Mouse (Mus musculus) liver, embryonic 16.5 days (tissue): ENCODE measurements around the gene Rabl2. TPM values are rescaled to one million over a fixed set of nuclear protein-coding genes. Genes with fewer than 3 reads are reported as not detected.

Experiments used
- ATAC-seq: fragments of 200-750 bp; cut with Nextera tagmentation; 2 replicates; pipeline ENCODE4 v1.8.0; 2017; ENCODE audit warnings: low read depth, mild to moderate bottlenecking, moderate number of reproducible peaks, moderate library complexity
- H3K27ac ChIP-seq: fragments of 300-500 bp; sonication (generic); 2 replicates; pipeline ENCODE4 v1.5.1; 2014; ENCODE audit warnings: mild to moderate bottlenecking, low read length
- H3K27me3 ChIP-seq: fragments of 300-500 bp; sonication (generic); 2 replicates; pipeline ENCODE4 v1.6.1; 2014; ENCODE audit warnings: low read depth, low read length, mixed read lengths; ENCODE audit not compliant: control insufficient read depth, insufficient read depth
- H3K36me3 ChIP-seq: fragments of 300-500 bp; sonication (generic); 2 replicates; pipeline ENCODE4 v1.6.1; 2014; ENCODE audit warnings: mild to moderate bottlenecking; ENCODE audit not compliant: control insufficient read depth, insufficient read depth
- H3K4me1 ChIP-seq: fragments of 300-500 bp; sonication (generic); 2 replicates; pipeline ENCODE4 v1.6.1; 2014; ENCODE audit warnings: low read depth, low read length, mixed read lengths; ENCODE audit not compliant: control insufficient read depth
- H3K4me2 ChIP-seq: fragments of 300-500 bp; sonication (generic); 2 replicates; pipeline ENCODE4 v1.6.1; 2014; ENCODE audit warnings: low read depth, low read length, mixed read lengths
- H3K4me3 ChIP-seq: fragments of 300-500 bp; sonication (generic); 2 replicates; pipeline ENCODE4 v1.5.1; 2014; ENCODE audit warnings: low read depth, mild to moderate bottlenecking, low read length
- H3K9ac ChIP-seq: fragments of 300-500 bp; sonication (generic); 2 replicates; pipeline ENCODE4 v1.6.1; 2014; ENCODE audit warnings: low read depth, low read length
- H3K9me3 ChIP-seq: fragments of 300-500 bp; sonication (generic); replicated peaks from 2 replicates; pipeline ENCODE4 v1.6.1; 2016; ENCODE audit warnings: low read length; ENCODE audit not compliant: control insufficient read depth
- whole genome bisulfite sequencing: fragments of 180-500 bp; shearing (Covaris S2); extraction: QIAGEN DNeasy Blood & Tissue Kit; methylation state at CpG from one replicate; pipeline ENCODE4 v1.1.7; 2014; ENCODE audit not compliant: insufficient replicate concordance; 5-methylcytosine and 5-hydroxymethylcytosine counted together
- polyA plus RNA-seq: library from polyadenylated mRNA; unstranded; fragments of >200 nt; fragmentation: Nextera tagmentation; extraction: Ambion mirVana; gene quantifications from 2 replicates; pipeline ENCODE4 v1.2.1, GENCODE M21; 2015

The Rabl2 gene
- polyA plus RNA-seq, 1 experiment from 2014 or later = 4.8 TPM

DNA sequence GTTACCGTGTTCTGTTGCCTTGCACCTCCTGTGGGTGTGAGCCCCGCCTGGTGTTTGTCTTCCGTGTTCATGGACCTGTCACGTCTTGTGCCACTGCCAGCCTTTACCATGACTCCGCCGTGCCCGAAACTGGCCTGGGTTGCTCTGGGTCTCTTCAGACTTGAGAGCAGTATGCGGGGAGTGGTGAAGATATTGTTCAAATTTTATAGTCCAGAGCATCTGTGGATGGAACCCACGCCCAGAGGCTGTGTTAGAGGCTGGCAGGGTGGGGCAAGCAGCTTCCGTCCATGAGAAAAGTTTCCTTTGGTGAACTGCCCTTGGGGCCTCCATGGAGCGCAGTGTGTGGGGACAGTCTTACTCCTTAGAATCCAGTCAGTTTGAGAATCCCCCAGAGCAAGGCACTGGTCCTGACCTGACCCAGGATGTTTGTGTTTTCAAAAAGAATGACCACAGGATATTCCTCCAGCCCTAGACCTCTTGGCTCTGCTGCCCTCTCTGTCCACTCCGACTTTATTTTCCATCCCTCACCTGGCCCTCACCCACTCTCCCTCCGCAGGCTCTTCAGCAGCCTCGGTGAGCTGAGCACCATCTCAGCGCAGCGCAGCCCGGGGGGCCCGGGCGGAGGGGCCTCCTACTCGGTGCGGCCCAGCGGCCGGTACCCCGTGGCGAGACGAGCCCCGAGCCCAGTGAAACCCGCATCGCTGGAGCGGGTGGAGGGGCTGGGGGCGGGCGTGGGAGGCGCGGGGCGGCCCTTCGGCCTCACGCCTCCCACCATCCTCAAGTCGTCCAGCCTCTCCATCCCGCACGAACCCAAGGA, 34.3 kb downstream of the Rabl2 start:
- H3K27ac ChIP-seq = no peak overlapping the region
- H3K36me3 ChIP-seq = no peaks in the 10 kb centered on the region
- H3K9me3 ChIP-seq = no peaks in the 10 kb centered on the region
- peaks cover 7% of the 10 kb centered on the region for H3K27me3 ChIP-seq
- H3K4me1 ChIP-seq = no peaks in the 10 kb centered on the region
- WGBS = 64% methylated on average over 40 of the region's 40 CpGs
- H3K4me3 ChIP-seq = no peak overlapping the region
- no peak overlapping the region for H3K4me2 ChIP-seq
- ATAC-seq = no peak
- H3K9ac ChIP-seq = no peak overlapping the region

- ATAC-seq = no peak
- H3K4me2 ChIP-seq = no peak overlapping the region
These were observed 35.1 kb downstream of the Rabl2 start for GRCm38 (mm10) chr15:89556401-89557178.

GRCm38 (mm10) chr15:89555591-89555990, 36.1 kb downstream of the Rabl2 start:
- no peaks in the 10 kb centered on the region for H3K4me1 ChIP-seq
- 71% methylated on average over 6 of the region's 6 CpGs for WGBS
- H3K27ac ChIP-seq = no peak overlapping the region
- no peak overlapping the region for H3K9ac ChIP-seq
- ATAC-seq = no peak
- peaks cover 7% of the 10 kb centered on the region for H3K27me3 ChIP-seq
- H3K9me3 ChIP-seq = no peaks in the 10 kb centered on the region
- H3K36me3 ChIP-seq = no peaks in the 10 kb centered on the region
- no peak overlapping the region for H3K4me3 ChIP-seq
- H3K4me2 ChIP-seq = no peak overlapping the region

More at GRCm38 (mm10) chr15:89556401-89557178, 35.1 kb downstream of the Rabl2 start:
- Histone ChIP-seq H3K9me3 (no peaks in the 10 kb centered on the region), H3K4me3 (no peak overlapping the region), H3K9ac (no peak overlapping the region), H3K36me3 (no peaks in the 10 kb centered on the region), H3K4me1 (no peaks in the 10 kb centered on the region), H3K27me3 (peaks cover 7% of the 10 kb centered on the region), H3K27ac (no peak overlapping the region)
- WGBS = 64% methylated on average over 23 of the region's 23 CpGs

DNA sequence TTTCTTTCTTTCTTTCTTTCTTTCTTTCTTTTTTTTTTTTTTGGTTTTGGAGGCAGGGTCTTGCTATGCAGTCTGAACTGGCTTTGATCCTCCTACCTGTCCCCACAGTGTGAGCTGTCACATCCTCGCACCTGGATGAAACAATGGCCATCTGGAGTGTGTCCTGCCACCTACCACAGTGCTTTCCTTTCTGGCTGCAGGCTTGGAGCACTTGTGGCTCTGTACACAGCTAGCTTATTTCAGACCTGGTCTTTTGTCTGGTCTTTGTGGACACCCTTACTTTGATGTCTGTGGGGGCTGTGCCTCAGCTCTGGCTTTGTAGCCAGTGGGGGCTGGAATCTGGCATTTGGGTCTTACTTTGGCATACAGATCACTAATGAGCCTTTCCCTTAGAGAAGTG, 40.0 kb downstream of the Rabl2 start:
- Histone ChIP-seq H3K27ac (no peak overlapping the region), H3K4me3 (no peak overlapping the region), H3K9me3 (no peaks in the 10 kb centered on the region), H3K9ac (no peak overlapping the region), H3K4me1 (no peaks in the 10 kb centered on the region), H3K4me2 (no peak overlapping the region), H3K36me3 (no peaks in the 10 kb centered on the region), H3K27me3 (0 out of 2 replicates have a peak, but pooled peaks cover 3% of the 10 kb centered on the region)
- WGBS = 68% methylated on average over 1 of the region's 1 CpGs
- ATAC-seq = no peak

GRCm38 (mm10) chr15:89550506-89550905, 41.2 kb downstream of the Rabl2 start:
- Histone ChIP-seq H3K9ac (no peak overlapping the region), H3K4me2 (no peak overlapping the region), H3K9me3 (no peaks in the 10 kb centered on the region), H3K27ac (no peak overlapping the region), H3K36me3 (no peaks in the 10 kb centered on the region), H3K27me3 (0 out of 2 replicates have a peak, but pooled peaks cover 3% of the 10 kb centered on the region), H3K4me3 (no peak overlapping the region), H3K4me1 (no peaks in the 10 kb centered on the region)
- ATAC-seq = no peak
- 75% methylated on average over 8 of the region's 8 CpGs for WGBS

DNA sequence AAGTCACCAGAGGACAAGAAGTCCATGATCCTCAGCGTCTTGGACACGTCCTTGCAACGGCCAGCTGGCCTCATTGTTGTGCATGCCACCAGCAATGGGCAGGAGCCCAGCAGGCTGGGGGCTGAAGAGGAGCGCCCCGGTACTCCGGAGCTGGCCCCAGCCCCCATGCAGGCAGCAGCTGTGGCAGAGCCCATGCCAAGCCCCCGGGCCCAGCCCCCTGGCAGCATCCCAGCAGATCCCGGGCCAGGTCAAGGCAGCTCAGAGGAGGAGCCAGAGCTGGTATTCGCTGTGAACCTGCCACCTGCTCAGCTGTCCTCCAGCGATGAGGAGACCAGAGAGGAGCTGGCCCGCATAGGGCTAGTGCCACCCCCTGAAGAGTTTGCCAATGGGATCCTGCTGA, 42.9 kb downstream of the Rabl2 start:
- WGBS = 82% methylated on average over 11 of the region's 11 CpGs
- H3K36me3 ChIP-seq = no peaks in the 10 kb centered on the region
- H3K4me1 ChIP-seq = no peaks in the 10 kb centered on the region
- no peak overlapping the region for H3K27ac ChIP-seq
- H3K27me3 ChIP-seq = 0 out of 2 replicates have a peak, but pooled peaks cover 3% of the 10 kb centered on the region
- H3K9me3 ChIP-seq = no peaks in the 10 kb centered on the region
- ATAC-seq = no peak; the same call in 1 of the 2 replicates
- no peak overlapping the region for H3K4me3 ChIP-seq
- no peak overlapping the region for H3K4me2 ChIP-seq
- H3K9ac ChIP-seq = no peak overlapping the region

GRCm38 (mm10) chr15:89547824-89548601, 43.7 kb downstream of the Rabl2 start:
- H3K4me2 ChIP-seq = peak overlapping the region; percentile 9; the same call in 1 of the 2 replicates
- WGBS = 70% methylated on average over 58 of the region's 58 CpGs
- ATAC-seq = no peak
- no peaks in the 10 kb centered on the region for H3K36me3 ChIP-seq
- H3K9me3 ChIP-seq = no peaks in the 10 kb centered on the region
- H3K9ac ChIP-seq = no peak overlapping the region
- no peak overlapping the region for H3K27ac ChIP-seq
- H3K4me1 ChIP-seq = no peaks in the 10 kb centered on the region
- H3K27me3 ChIP-seq = 0 out of 2 replicates have a peak, but pooled peaks cover 3% of the 10 kb centered on the region
- H3K4me3 ChIP-seq = no peak overlapping the region

DNA sequence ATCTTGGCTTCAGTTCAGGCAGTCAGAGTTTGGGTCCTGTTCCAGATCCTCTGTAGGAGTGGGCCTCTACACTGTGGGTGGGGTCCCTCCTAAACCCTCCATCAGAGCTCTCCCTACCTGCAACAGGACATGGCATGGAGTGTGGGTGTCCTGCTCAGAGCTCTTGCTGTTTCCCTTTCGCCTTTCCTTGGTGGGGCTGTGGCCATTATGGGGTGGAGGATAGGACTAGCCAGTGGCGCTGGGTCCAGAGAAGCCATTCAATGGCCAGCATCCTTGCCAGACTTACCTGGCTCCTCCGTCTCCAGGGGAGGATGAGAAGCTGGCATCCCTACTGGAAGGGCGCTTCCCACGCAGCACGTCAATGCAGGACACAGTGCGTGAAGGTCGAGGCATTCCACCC, 44.4 kb downstream of the Rabl2 start:
- no peak for ATAC-seq
- no peak overlapping the region for H3K4me3 ChIP-seq
- no peaks in the 10 kb centered on the region for H3K9me3 ChIP-seq
- H3K27ac ChIP-seq = no peak overlapping the region
- WGBS = 80% methylated on average over 8 of the region's 8 CpGs
- 0 out of 2 replicates have a peak, but pooled peaks cover 3% of the 10 kb centered on the region for H3K27me3 ChIP-seq
- H3K36me3 ChIP-seq = no peaks in the 10 kb centered on the region
- H3K4me2 ChIP-seq = no peak overlapping the region
- H3K9ac ChIP-seq = no peak overlapping the region
- no peaks in the 10 kb centered on the region for H3K4me1 ChIP-seq
